Mouse (Mus musculus) testis, adult 2 months (tissue): ENCODE data around the gene Junb.

Source experiments
- CTCF ChIP-seq: fragments of 200-500 bp; IDR thresholded peaks from 2 replicates; pipeline ENCODE4 v1.5.1; 2012; ENCODE audit warnings: low read depth, mild to moderate bottlenecking, inconsistent platforms, low read length, moderate library complexity; ENCODE audit not compliant: control insufficient read depth, insufficient read depth, insufficient replicate concordance
- POLR2A ChIP-seq: fragments of 200-500 bp; IDR thresholded peaks from 2 replicates; pipeline ENCODE4 v1.6.1; 2012; ENCODE audit warnings: low read depth, mild to moderate bottlenecking, inconsistent platforms, low read length, moderate library complexity; ENCODE audit not compliant: control insufficient read depth

- TF ChIP-seq CTCF = no peak
- TF ChIP-seq POLR2A = no peak
Observed at GRCm38 (mm10) chr8:84981644-84982498, 3.4 kb upstream of the Junb start.
